7 mouse cellular contexts compared by ENCODE assay signal in genomic region chr2:116063819-116064293, GRCm38 (mm10). TPM values are rescaled to one million over a fixed set of nuclear protein-coding genes. Genes with fewer than 3 reads are reported as not detected.
DNase-seq lines count a peak whose midpoint lies in the region; ATAC-seq and TF ChIP-seq lines count a peak whose summit lies in the region.

No protein-coding gene starts in this region.

- intact Hi-C loops in heart, postnatal 36 days (cut with DNase I), result loop anchor here (2.0 kb wide), 2 partner anchors 35 to 549 kb away; no protein-coding TSS in a partner anchor

- H3K4me1 ChIP-seq in testis, adult 2 months (ENCODE audit: control insufficient read depth, insufficient read depth, low read length), result peaks cover 16% of the 10 kb centered on the region
- no peaks in the 10 kb centered on the region for H3K4me1 ChIP-seq in liver, embryonic 14.5 days (replicated peaks; ENCODE audit: control insufficient read depth in 2 of 2, insufficient read depth in 2 of 2, low read length in 1 of 2)
- peaks cover 58% of the 10 kb centered on the region for H3K4me1 ChIP-seq in neural tube, embryonic 15.5 days

- H3K9me3 ChIP-seq in liver, embryonic 14.5 days (ENCODE audit: control insufficient read depth, low read length), result no peaks in the 10 kb centered on the region
- H3K9me3 ChIP-seq in neural tube, embryonic 15.5 days (replicated peaks), result no peaks in the 10 kb centered on the region

- no peak for TF ChIP-seq EP300 in liver, embryonic 14.5 days (IDR thresholded peaks at IDR 0.05; ENCODE audit: low read depth)

- H3K4me3 ChIP-seq in testis, adult 2 months (ENCODE audit: control insufficient read depth, low read depth, low read length), result peak overlapping the region; percentile 67
- peak overlapping the region; percentile 52 to 67 for H3K4me3 ChIP-seq in liver, embryonic 14.5 days (ENCODE audit: insufficient read depth in 1 of 2, low read depth in 2 of 2, low read length in 2 of 2)
- peak overlapping the region; percentile 61 for H3K4me3 ChIP-seq in neural tube, embryonic 15.5 days (replicated peaks)

- TF ChIP-seq POLR2A in testis, adult 2 months (IDR thresholded peaks at IDR 0.05; ENCODE audit: control insufficient read depth, low read depth, low read length), result no peak

- H3K4me2 ChIP-seq in liver, embryonic 14.5 days (ENCODE audit: low read depth), result peak overlapping the region; percentile 58
- H3K4me2 ChIP-seq in neural tube, embryonic 15.5 days, result peak overlapping the region; percentile 81

- H3K27ac ChIP-seq in testis, adult 2 months (ENCODE audit: control insufficient read depth, insufficient read depth, low read depth, low read length), result no peak overlapping the region
- H3K27ac ChIP-seq in liver, embryonic 14.5 days, result no peak overlapping the region
- peak overlapping the region; percentile 94 for H3K27ac ChIP-seq in neural tube, embryonic 15.5 days (replicated peaks)

- no peak for TF ChIP-seq CTCF in testis, adult 2 months (IDR thresholded peaks at IDR 0.05; ENCODE audit: control insufficient read depth, insufficient read depth, insufficient replicate concordance, low read depth, low read length)
- no peak for TF ChIP-seq CTCF in liver, embryonic 14.5 days (IDR thresholded peaks at IDR 0.05; ENCODE audit: low read depth)

- DNase-seq in testis, postnatal 14 days (ENCODE audit: low spot score), result no peak
- peak; percentile 72 for DNase-seq in embryo, embryonic 9.5 days (ENCODE audit: extremely low spot score)
- DNase-seq in heart, postnatal 36 days, result peak; percentile 54 to 69
- no peak for DNase-seq in liver, embryonic 14.5 days (ENCODE audit: low read depth in 3 of 3, low spot score in 3 of 3)
- no peak for DNase-seq in right cerebral cortex, adult 2 months (ENCODE audit: low spot score in 2 of 2)

- H3K36me3 ChIP-seq in testis, adult 2 months (ENCODE audit: control insufficient read depth, insufficient read depth, low read length), result no peaks in the 10 kb centered on the region
- H3K36me3 ChIP-seq in liver, embryonic 14.5 days (replicated peaks; ENCODE audit: control insufficient read depth, insufficient read depth, low read depth), result no peaks in the 10 kb centered on the region
- H3K36me3 ChIP-seq in neural tube, embryonic 15.5 days, result no peaks in the 10 kb centered on the region

- ATAC-seq in liver, embryonic 14.5 days (ENCODE audit: insufficient read depth), result no peak
- no peak for ATAC-seq in neural tube, embryonic 15.5 days (ENCODE audit: low FRiP score)

- H3K9ac ChIP-seq in liver, embryonic 14.5 days (replicated peaks), result peak overlapping the region; percentile 16
- H3K9ac ChIP-seq in neural tube, embryonic 15.5 days (replicated peaks), result peak overlapping the region; percentile 75

- WGBS in liver, embryonic 14.5 days (ENCODE audit: insufficient replicate concordance), result under 1% methylated on average over 37 of the region's 37 CpGs
- under 1% methylated on average over 37 of the region's 37 CpGs for WGBS in neural tube, embryonic 15.5 days

- H3K27me3 ChIP-seq in testis, adult 2 months (ENCODE audit: control insufficient read depth, insufficient read depth, low read length), result peaks cover 2% of the 10 kb centered on the region; the same call in 1 of the 2 replicates
- H3K27me3 ChIP-seq in liver, embryonic 14.5 days (ENCODE audit: control insufficient read depth, insufficient read depth, low read length), result peaks cover 88% of the 10 kb centered on the region
- H3K27me3 ChIP-seq in neural tube, embryonic 15.5 days (replicated peaks), result no peaks in the 10 kb centered on the region

RNA-seq across cellular contexts. Expression of gene Meis2, which starts 1.8 kb away (rescaled TPM):
- 1.2 and 1.4 TPM in 2 replicates for polyA plus RNA-seq in testis, adult 2 months (2012; rRNA removed)
- 10 to 100 TPM; 20.8 to 27.4 TPM for total RNA-seq in heart, postnatal 36 days (2021)
- polyA plus RNA-seq in liver, embryonic 14.5 days (2012; rRNA removed), result 1.5 and 1.8 TPM in 2 replicates
- 0.69 and 1.0 TPM in 2 replicates for polyA plus RNA-seq in liver, embryonic 14.5 days (2014; fragmentation: Nextera tagmentation; extraction: Ambion mirVana)
- 74.4 and 95.5 TPM in 2 replicates for polyA plus RNA-seq in neural tube, embryonic 15.5 days (2015; fragmentation: Nextera tagmentation; extraction: Ambion mirVana)

Comparison
In these comparisons a context has a peak if more than half of its experiments do, and no peak if none do; other contexts are left out.
1. DNase-seq: peak in embryo, embryonic 9.5 days (single experiment) and heart, postnatal 36 days (2 of 2); none in testis, postnatal 14 days (single experiment), liver, embryonic 14.5 days (0 of 3) and right cerebral cortex, adult 2 months (0 of 2).
2. RNA of gene Meis2, which starts 1.8 kb away (polyA plus RNA-seq): 74.4 to 95.5 TPM in neural tube, embryonic 15.5 days; 0.69 to 1.8 TPM in liver, embryonic 14.5 days and 1.2 to 1.4 TPM in testis, adult 2 months; every median in the first group is over 10 times any median in the second.
3. Peak in every context shown above with its lines, with median percentiles within 50 percentile points of each other: H3K4me3 ChIP-seq.